Mouse (Mus musculus) ES-E14 (cell line): Measurements from ENCODE around the gene Kdm4b. TPM values are rescaled to one million over a fixed set of nuclear protein-coding genes. Genes with fewer than 3 reads are reported as not detected.

ENCODE experiments used
- DNase-seq: peaks from one replicate; pipeline ENCODE4 v3.0.0-alpha.2; 2013; ENCODE audit warnings: low read depth, low spot score
- H3K27ac ChIP-seq: 2 replicates; pipeline ENCODE4 v1.5.1; 2012; ENCODE audit warnings: low read depth, mild to moderate bottlenecking, low read length, moderate library complexity, mixed read lengths; ENCODE audit not compliant: poor library complexity, insufficient read depth, severe bottlenecking
- H3K36me3 ChIP-seq: 2 replicates; pipeline ENCODE4 v1.6.1; 2012; ENCODE audit warnings: mild to moderate bottlenecking, low read length, moderate library complexity, mixed read lengths; ENCODE audit not compliant: control insufficient read depth, poor library complexity, insufficient read depth, severe bottlenecking
- H3K4me1 ChIP-seq, 2 experiments: fragments of 150-350 bp in 1 of 2; sonication (generic) in 1 of 2; 2 replicates each; pipeline ENCODE4 v1.6.1; 2012; ENCODE audit warnings: low read length in 2 of 2, mild to moderate bottlenecking in 1 of 2, mixed read lengths in 1 of 2; ENCODE audit not compliant: control insufficient read depth in 2 of 2, insufficient read depth in 2 of 2, poor library complexity in 1 of 2
- H3K4me3 ChIP-seq, 2 experiments: fragments of 150-350 bp in 1 of 2; sonication (generic) in 1 of 2; 2 replicates each; pipeline ENCODE4 v1.5.1; 2012; ENCODE audit warnings: low read length in 2 of 2, low read depth in 1 of 2, mild to moderate bottlenecking in 1 of 2, mixed read lengths in 1 of 2; ENCODE audit not compliant: insufficient read depth in 1 of 2, poor library complexity in 1 of 2, severe bottlenecking in 1 of 2
- H3K9ac ChIP-seq: 2 replicates; pipeline ENCODE4 v1.6.1; 2012; ENCODE audit warnings: low read depth, mild to moderate bottlenecking, low read length, mixed read lengths; ENCODE audit not compliant: poor library complexity, insufficient read depth, severe bottlenecking
- H3K9me3 ChIP-seq: fragments of 150-350 bp; sonication (generic); 2 replicates; pipeline ENCODE4 v1.6.1; 2012; ENCODE audit warnings: low read depth, mild to moderate bottlenecking, low read length; ENCODE audit not compliant: control insufficient read depth, insufficient read depth
- CHD2 ChIP-seq: IDR thresholded peaks from 2 replicates; pipeline ENCODE4 v1.6.1; 2014; ENCODE audit warnings: mild to moderate bottlenecking, low read depth, low read length, inconsistent platforms
- HCFC1 ChIP-seq: IDR thresholded peaks from 2 replicates; pipeline ENCODE4 v1.6.1; 2012; ENCODE audit warnings: low read length, inconsistent platforms, borderline replicate concordance; ENCODE audit not compliant: insufficient read depth
- MAFK ChIP-seq: IDR thresholded peaks from 2 replicates; pipeline ENCODE4 v1.6.1; 2014; ENCODE audit warnings: mild to moderate bottlenecking, low read depth, low read length, inconsistent platforms; ENCODE audit not compliant: insufficient read depth
- ZC3H11A ChIP-seq: IDR thresholded peaks from 2 replicates; pipeline ENCODE4 v1.6.1; 2012; ENCODE audit warnings: low read depth, mild to moderate bottlenecking, inconsistent platforms, low read length, borderline replicate concordance
- ZNF384 ChIP-seq: IDR thresholded peaks from 2 replicates; pipeline ENCODE4 v1.6.1; 2012; ENCODE audit warnings: low read depth, low read length, inconsistent platforms
- in situ Hi-C, 2 experiments: fragments of 600-800 bp; cut with MboI; formaldehyde crosslinking; loops; one replicate each; pipeline ENCODE4 v1.15.1; 2025; ENCODE audit warnings: low sequenced_read_pairs in 2 of 2, inconsistent platforms in 1 of 2; ENCODE audit not compliant: unreplicated experiment in 2 of 2
- total RNA-seq: library from RNA; depleted of rRNA; stranded (reverse); fragments of 300-350 nt; gene quantifications from 2 replicates; pipeline ENCODE4 v1.2.3, GENCODE M21; 2012

Kdm4b gene
- total RNA-seq, 1 experiment = 21.1 TPM

DNA sequence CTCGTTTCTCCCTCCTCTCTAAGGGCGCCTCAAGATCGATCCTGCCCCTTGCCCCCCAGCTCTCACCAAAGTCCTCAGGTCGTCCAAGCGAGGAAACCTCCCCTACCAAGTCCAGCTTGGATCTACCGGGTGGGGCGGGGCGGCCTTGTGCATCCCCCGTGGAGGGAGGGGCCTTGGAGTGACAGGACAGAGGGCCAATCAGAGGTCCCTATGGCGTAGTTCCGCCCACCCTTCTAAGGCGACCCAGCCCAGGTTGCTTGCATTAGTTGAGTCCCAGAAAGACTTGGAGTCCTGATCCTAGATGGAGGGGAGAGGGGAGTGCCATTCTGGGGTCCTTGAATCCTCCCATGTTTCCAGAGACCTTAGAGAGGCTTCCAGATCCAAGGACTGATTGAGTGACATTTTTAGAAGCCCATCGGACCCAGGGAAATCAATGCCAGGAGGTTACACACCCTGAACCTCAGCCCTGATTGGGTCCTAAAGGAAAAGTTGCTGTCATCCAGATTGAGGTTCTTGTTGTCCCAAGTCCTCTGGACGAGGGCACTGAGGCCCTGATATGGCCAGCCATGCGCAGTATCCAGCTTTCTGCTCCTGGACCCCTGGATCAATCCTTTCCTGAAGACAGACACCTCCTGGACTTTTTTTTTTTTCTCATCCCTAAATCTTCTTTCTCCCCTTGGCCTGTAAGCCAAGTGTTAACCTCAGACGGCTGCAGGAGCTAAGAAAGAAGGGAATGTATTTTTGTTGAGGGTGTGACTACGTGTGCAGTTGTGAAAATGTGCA lies 35.3 kb upstream of the Kdm4b start:
- peaks cover 16% of the 10 kb centered on the region for H3K36me3 ChIP-seq
- in situ Hi-C loops = no loop called here
- H3K4me3 ChIP-seq = peak overlapping the region; percentile 73 to 80
- H3K4me1 ChIP-seq = peaks cover 13 to 37% of the 10 kb centered on the region in 2 experiments
- peak overlapping the region; percentile 95 for H3K27ac ChIP-seq
- DNase-seq = peak; percentile 95
- TF ChIP-seq ZC3H11A (no peak), ZNF384 (no peak), HCFC1 (0 out of 2 replicates have a peak, but pooled peaks have one; percentile 9), MAFK (no peak), CHD2 (0 out of 2 replicates have a peak, but pooled peaks have one; percentile 61)
- peak overlapping the region; percentile 83 for H3K9ac ChIP-seq
- no peaks in the 10 kb centered on the region for H3K9me3 ChIP-seq

DNA sequence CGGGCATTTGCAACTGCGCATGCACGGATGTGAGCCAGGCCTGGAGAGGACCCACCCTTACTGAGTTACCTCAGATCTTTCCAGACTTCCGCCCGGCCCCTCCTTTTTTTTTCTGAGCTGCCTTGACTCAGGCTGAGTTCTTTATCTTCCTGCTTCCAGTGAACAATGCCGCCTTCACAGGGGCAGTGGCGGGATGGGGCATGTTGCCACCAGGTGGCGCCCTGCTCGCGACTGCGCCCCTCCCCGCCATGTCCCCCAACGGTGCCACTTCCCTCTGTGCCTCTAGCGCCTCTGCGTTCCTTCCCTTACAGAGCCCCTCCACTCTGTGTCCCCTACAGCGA lies 34.7 kb upstream of the Kdm4b start:
- peaks cover 13 to 32% of the 10 kb centered on the region in 2 experiments for H3K4me1 ChIP-seq
- peak; percentile 86 for DNase-seq
- peak overlapping the region; percentile 65 for H3K9ac ChIP-seq
- H3K9me3 ChIP-seq = no peaks in the 10 kb centered on the region
- H3K4me3 ChIP-seq = peak overlapping the region; percentile 30 to 80; a peak in 3 of 4 replicates
- H3K27ac ChIP-seq = peak overlapping the region; percentile 93; the same call in 1 of the 2 replicates
- in situ Hi-C loops = no loop called here
- no peak for TF ChIP-seq ZC3H11A
- no peak for TF ChIP-seq CHD2
- no peak for TF ChIP-seq MAFK
- TF ChIP-seq HCFC1 = no peak
- peak; percentile 91 for TF ChIP-seq ZNF384
- H3K36me3 ChIP-seq = peaks cover 10% of the 10 kb centered on the region; the same call in 1 of the 2 replicates

GRCm38 (mm10) chr17:56291826-56292475 lies 33.9 kb upstream of the Kdm4b start:
- H3K4me1 ChIP-seq = peaks cover 13 to 26% of the 10 kb centered on the region in 2 experiments
- no peak for DNase-seq
- TF ChIP-seq ZC3H11A (no peak), HCFC1 (no peak), MAFK (no peak), CHD2 (no peak), ZNF384 (no peak)
- in situ Hi-C loops = no loop called here
- no peak overlapping the region; the same call in 1 of the 2 replicates for H3K27ac ChIP-seq
- H3K4me3 ChIP-seq = peak overlapping the region in 1 of 2 experiments; percentile 2; a peak in 1 of 4 replicates
- H3K9me3 ChIP-seq = no peaks in the 10 kb centered on the region
- peak overlapping the region; percentile 65; the same call in 1 of the 2 replicates for H3K9ac ChIP-seq
- peaks cover 2% of the 10 kb centered on the region; the same call in 1 of the 2 replicates for H3K36me3 ChIP-seq

DNA sequence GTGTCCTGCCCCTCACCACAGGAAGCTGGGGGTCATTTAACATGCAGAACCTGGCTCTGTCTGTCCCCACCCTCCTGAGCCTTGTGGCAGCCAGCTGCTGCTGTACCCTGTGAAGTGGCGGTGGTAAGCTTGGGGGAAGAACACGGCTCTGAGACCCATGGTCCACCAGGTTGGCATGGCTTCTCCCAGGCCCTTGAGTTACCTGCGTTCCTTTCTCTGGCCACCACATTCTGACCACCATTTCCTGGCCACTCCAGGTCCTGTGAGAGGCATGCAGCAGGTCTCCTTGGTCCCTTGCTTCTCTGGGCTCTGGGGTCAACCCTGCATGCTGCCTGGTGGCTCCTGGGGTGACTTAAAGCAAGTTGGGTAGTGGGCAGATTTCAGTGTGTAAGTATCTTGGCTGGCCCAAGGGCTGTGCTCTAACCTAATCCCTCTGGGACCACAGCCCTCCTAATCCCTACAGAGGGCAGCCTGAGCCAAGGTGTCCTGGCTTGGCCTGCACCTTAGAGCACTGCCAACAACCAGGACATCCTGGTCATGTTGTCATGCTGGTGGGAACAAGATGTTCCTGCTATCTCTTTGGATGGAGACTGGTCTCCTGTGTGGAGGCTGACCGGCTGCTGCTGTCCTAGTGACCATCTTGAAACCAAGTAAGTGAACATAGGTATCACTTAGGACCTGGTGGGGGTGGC lies 33.2 kb upstream of the Kdm4b start, which contains the start of gene Plin3:
TSS of gene Plin3 (minus strand) at position 343 of the 692 bp plus-strand sequence.
- Histone ChIP-seq H3K4me3 (no peak within 1 kb of the TSS; a peak in 1 of 4 replicates), H3K9me3 (no peaks in the 10 kb centered on the region), H3K9ac (peak within 1 kb of the TSS; percentile 65; the same call in 1 of the 2 replicates), H3K27ac (no peak within 1 kb of the TSS; the same call in 1 of the 2 replicates), H3K4me1 (peaks cover 13 to 24% of the 10 kb centered on the region in 2 experiments), H3K36me3 (no peaks in the 10 kb centered on the region; the same call in 1 of the 2 replicates)
- no peak for TF ChIP-seq HCFC1
- no peak for TF ChIP-seq ZNF384
- no peak for TF ChIP-seq MAFK
- no peak for TF ChIP-seq CHD2
- no peak for TF ChIP-seq ZC3H11A
- no peak for DNase-seq
- in situ Hi-C loops = no loop called here
